Mouse (Mus musculus): ENCODE results near the gene Flii. TPM values are rescaled to one million over a fixed set of nuclear protein-coding genes. Genes with fewer than 3 reads are reported as not detected.
A peak's percentile ranks its signal among the peaks of the same experiment; 100 is the strongest.

Flii gene
- 164 and 176 TPM in 2 replicates for polyA plus RNA-seq (2012; rRNA removed)

DNA sequence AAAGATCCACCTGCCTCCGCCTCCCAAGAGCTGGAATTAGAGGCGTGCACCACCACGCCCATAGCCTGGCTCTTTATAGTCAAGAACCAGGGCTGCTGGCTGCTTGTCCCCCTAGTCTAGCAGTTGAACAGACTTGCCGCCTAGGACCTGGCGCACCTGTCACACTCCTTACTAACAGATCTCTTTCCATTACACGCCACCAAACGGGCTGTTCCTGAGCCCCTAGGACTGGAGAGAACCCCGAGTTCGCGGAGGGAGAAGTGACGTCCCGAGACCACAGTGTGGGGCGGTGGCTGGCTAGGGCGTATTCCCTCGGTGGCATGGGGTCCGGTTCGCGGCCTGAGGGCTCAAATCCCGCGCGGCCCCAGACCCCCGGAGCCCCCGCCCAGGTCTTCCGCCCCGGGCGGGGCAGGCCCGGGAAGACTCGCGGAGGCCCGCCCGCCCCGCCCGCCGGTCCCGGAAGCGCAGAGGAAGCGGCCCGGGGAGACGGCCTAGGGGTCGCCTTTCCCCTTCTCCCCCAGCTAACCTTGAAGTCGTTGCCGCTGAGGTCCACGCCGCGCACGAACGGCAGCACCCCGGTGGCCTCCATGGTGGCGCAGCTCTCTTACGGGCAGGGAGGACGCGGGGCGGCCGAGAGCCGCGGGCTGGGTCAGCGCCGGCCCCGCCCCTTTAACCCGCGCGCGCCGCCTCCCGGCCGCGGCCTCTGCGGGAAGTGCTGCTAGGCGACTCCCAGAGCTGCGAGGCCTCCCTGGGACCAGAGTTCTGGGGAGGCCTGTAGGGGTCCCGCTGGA is at the start of gene Flii:
Gene Flii (minus strand): TSS at position 663 of the 791 bp plus-strand sequence.
- Histone ChIP-seq H3K36me3 (ENCODE audit: control insufficient read depth, insufficient read depth, low read length) (no peaks in the 10 kb centered on the region), H3K27me3 (replicated peaks; ENCODE audit: control insufficient read depth, insufficient read depth, low read length) (no peaks in the 10 kb centered on the region), H3K4me1 (ENCODE audit: control insufficient read depth, insufficient read depth, low read length) (peaks cover 5% of the 10 kb centered on the region; the same call in 1 of the 2 replicates), H3K27ac (ENCODE audit: insufficient read depth, low read depth, low read length) (peak within 1 kb of the TSS; percentile 86), H3K4me3 (ENCODE audit: insufficient read depth, low read depth, low read length) (peak within 1 kb of the TSS; percentile 63)
- TF ChIP-seq CTCF (conservative IDR thresholded peaks at IDR 0.05; ENCODE audit: insufficient read depth, insufficient read length, low read depth, low read length), result peak; percentile 40; the same call in 1 of the 2 replicates
- TF ChIP-seq POLR2A (IDR thresholded peaks at IDR 0.05; ENCODE audit: low read depth, low read length), result peak; percentile 36
- DNase-seq, result peak; percentile 87
- WGBS, result under 1% methylated on average over 71 of the region's 71 CpGs

DNA sequence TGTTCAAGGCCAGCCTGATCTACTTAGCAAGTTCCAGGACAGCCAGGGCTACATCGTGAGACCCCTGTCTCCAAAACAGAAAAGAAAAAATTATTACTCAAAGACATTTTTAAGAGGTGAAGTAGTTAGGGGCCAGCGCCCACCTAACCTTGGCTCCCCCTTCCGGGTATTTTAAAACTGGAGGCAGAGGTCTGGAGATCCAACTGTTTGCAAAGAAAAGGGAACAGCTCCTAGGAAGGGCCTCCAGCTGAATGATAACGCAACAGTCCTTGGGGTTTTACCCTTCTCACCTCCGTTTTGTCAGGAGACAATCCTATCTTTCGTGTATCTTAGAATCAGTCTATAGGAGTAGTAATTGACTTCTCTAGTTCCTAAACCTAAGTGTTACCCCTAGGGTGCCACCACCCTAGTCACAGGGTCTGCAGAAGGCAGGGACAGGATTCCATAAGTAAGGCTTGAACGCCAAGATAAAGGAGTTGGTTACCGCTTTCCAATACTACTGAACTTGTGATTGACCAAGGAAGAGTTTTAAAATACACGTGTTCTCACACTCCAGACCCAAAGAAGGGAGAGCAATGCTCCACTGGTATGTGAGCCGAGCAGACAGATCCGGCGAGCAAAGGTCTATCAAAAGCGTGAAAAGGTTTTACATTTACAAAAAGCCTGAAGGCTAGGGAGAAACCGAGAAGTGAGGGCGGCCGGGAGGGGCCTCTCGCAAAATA is 49.2 kb upstream of the Flii start:
- Histone ChIP-seq H3K36me3 (ENCODE audit: control insufficient read depth, insufficient read depth, low read length) (no peaks in the 10 kb centered on the region), H3K27ac (ENCODE audit: insufficient read depth, low read depth, low read length) (peak overlapping the region; percentile 28; the same call in 1 of the 2 replicates), H3K4me3 (ENCODE audit: insufficient read depth, low read depth, low read length) (peak overlapping the region; percentile 63), H3K27me3 (replicated peaks; ENCODE audit: control insufficient read depth, insufficient read depth, low read length) (no peaks in the 10 kb centered on the region), H3K4me1 (ENCODE audit: control insufficient read depth, insufficient read depth, low read length) (peaks cover 35% of the 10 kb centered on the region)
- TF ChIP-seq POLR2A (IDR thresholded peaks at IDR 0.05; ENCODE audit: low read depth, low read length) (no peak), CTCF (conservative IDR thresholded peaks at IDR 0.05; ENCODE audit: insufficient read depth, insufficient read length, low read depth, low read length) (no peak)
- peak; percentile 89 for DNase-seq
- WGBS, result 2% methylated on average over 17 of the region's 17 CpGs

DNA sequence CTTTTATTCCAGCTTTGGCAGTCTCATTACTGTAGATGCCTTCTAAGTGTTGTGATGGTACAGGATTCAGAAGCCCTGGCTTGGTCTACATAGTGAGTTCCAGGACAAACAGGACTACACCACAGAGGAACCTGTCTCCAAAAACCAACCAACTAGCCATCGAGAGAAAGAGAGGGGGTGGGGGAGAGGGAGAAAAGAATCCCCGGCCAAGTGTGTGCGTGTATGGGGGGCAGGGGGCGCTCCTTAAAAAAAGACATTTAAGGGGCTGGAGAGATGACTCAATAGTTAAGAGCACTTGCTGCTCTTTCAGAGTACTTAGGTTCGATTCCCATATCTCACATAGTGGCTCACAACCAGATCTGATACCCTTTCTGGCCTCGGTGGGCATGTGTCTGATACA is 48.5 kb upstream of the Flii start:
- Histone ChIP-seq H3K36me3 (ENCODE audit: control insufficient read depth, insufficient read depth, low read length) (no peaks in the 10 kb centered on the region), H3K4me3 (ENCODE audit: insufficient read depth, low read depth, low read length) (no peak overlapping the region), H3K27me3 (replicated peaks; ENCODE audit: control insufficient read depth, insufficient read depth, low read length) (no peaks in the 10 kb centered on the region), H3K27ac (ENCODE audit: insufficient read depth, low read depth, low read length) (no peak overlapping the region), H3K4me1 (ENCODE audit: control insufficient read depth, insufficient read depth, low read length) (peaks cover 31% of the 10 kb centered on the region)
- WGBS, result 71% methylated on average over 6 of the region's 6 CpGs
- no peak for DNase-seq
- TF ChIP-seq POLR2A (IDR thresholded peaks at IDR 0.05; ENCODE audit: low read depth, low read length) (no peak), CTCF (conservative IDR thresholded peaks at IDR 0.05; ENCODE audit: insufficient read depth, insufficient read length, low read depth, low read length) (no peak)

DNA sequence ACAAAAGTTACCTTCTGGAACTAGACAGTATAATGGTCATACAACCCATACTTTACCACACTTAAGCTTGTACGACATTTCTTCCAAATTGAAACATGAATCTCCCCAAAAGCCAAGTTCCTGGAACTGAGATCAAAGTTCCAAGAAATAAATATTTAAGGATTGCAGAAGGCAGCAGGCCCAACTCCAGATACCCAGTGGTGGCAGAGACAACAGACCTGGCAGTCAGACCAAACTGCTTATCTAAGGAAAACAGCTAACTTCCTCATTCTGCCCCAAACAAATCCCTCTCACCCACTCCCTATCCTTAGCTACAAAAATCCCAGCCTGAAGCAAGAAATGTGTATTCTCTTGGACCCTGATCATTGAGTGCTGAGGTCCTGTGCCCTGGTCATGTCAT is 47.8 kb upstream of the Flii start:
- Histone ChIP-seq H3K27ac (ENCODE audit: insufficient read depth, low read depth, low read length) (no peak overlapping the region), H3K4me3 (ENCODE audit: insufficient read depth, low read depth, low read length) (no peak overlapping the region), H3K4me1 (ENCODE audit: control insufficient read depth, insufficient read depth, low read length) (peaks cover 24% of the 10 kb centered on the region), H3K36me3 (ENCODE audit: control insufficient read depth, insufficient read depth, low read length) (no peaks in the 10 kb centered on the region), H3K27me3 (replicated peaks; ENCODE audit: control insufficient read depth, insufficient read depth, low read length) (no peaks in the 10 kb centered on the region)
- TF ChIP-seq CTCF (conservative IDR thresholded peaks at IDR 0.05; ENCODE audit: insufficient read depth, insufficient read length, low read depth, low read length) (no peak), POLR2A (IDR thresholded peaks at IDR 0.05; ENCODE audit: low read depth, low read length) (no peak)
- 42% methylated on average over 1 of the region's 1 CpGs for WGBS
- DNase-seq, result peak; percentile 29

DNA sequence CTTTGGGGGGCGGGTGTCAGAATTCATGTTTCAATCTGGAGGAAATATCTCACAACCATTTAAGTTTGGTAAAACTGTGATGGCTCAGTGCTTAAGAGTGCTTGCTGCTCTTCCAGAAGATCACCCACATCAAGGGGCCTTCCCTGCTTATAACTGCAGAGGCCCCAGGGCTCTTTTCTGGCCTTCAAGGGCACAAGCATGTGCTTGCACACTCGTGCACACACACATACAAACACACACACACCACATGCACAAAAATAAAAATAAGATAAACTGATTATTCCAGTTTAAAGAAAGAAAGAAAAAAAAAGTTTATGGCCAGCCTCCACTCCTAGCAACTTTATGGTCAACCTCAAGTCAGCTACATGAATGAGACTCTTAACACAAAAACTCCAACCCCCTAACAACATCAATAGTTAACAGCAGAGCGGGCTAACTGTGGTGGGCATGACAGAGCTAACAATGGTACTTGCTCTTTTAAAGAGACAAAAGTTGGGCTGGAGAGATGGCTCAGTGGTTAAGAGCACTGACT is 47.2 kb upstream of the Flii start:
- TF ChIP-seq CTCF (conservative IDR thresholded peaks at IDR 0.05; ENCODE audit: insufficient read depth, insufficient read length, low read depth, low read length) (no peak), POLR2A (IDR thresholded peaks at IDR 0.05; ENCODE audit: low read depth, low read length) (no peak)
- Histone ChIP-seq H3K27ac (ENCODE audit: insufficient read depth, low read depth, low read length) (no peak overlapping the region), H3K36me3 (ENCODE audit: control insufficient read depth, insufficient read depth, low read length) (no peaks in the 10 kb centered on the region), H3K27me3 (replicated peaks; ENCODE audit: control insufficient read depth, insufficient read depth, low read length) (no peaks in the 10 kb centered on the region), H3K4me1 (ENCODE audit: control insufficient read depth, insufficient read depth, low read length) (peaks cover 20% of the 10 kb centered on the region), H3K4me3 (ENCODE audit: insufficient read depth, low read depth, low read length) (no peak overlapping the region)
- 88% methylated on average over 3 of the region's 3 CpGs for WGBS
- DNase-seq, result no peak

DNA sequence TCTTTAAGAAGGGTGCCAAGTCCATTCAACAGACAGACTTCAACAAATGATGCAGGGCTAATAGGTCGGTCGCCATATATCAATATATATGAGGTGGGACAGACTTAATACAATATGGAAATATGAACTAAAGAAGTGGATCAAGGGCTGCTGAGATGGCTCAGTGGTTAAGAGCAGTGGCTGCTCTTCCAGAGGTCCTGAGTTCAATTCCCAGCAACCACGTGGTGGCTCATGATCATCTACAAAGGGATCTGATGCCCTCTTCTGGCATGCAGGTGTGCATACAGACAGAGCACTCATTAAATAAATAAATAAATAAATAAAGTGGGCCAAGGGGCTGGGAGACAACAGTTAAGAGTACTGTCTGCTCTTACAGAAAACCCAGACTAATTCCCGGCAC is 45.1 kb upstream of the Flii start:
- DNase-seq, result no peak
- H3K27ac ChIP-seq (ENCODE audit: insufficient read depth, low read depth, low read length), result no peak overlapping the region
- peaks cover 7% of the 10 kb centered on the region; the same call in 1 of the 2 replicates for H3K4me1 ChIP-seq (ENCODE audit: control insufficient read depth, insufficient read depth, low read length)
- no peaks in the 10 kb centered on the region for H3K36me3 ChIP-seq (ENCODE audit: control insufficient read depth, insufficient read depth, low read length)
- H3K27me3 ChIP-seq (replicated peaks; ENCODE audit: control insufficient read depth, insufficient read depth, low read length), result no peaks in the 10 kb centered on the region
- TF ChIP-seq CTCF (conservative IDR thresholded peaks at IDR 0.05; ENCODE audit: insufficient read depth, insufficient read length, low read depth, low read length), result no peak
- no peak for TF ChIP-seq POLR2A (IDR thresholded peaks at IDR 0.05; ENCODE audit: low read depth, low read length)
- 84% methylated on average over 4 of the region's 4 CpGs for WGBS
- H3K4me3 ChIP-seq (ENCODE audit: insufficient read depth, low read depth, low read length), result no peak overlapping the region

DNA sequence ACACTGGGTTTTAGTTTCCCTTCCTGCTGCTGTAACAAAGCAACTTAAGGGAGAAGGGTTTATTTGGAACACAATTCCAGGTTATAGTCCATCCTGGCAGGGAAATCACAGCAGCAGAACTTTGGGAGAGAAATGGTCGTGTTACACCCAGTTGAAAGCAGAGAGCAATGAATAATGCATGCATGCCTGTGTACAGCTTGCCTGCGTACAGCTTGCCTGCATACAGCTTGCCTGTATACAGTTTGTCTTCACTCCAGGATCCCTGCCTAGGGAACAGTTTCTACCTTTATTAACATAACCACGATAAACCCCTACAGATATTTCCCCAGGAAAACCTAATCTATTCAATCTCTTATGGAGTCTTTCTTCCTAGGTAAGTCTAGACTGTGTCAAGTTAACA is 43.7 kb upstream of the Flii start:
- H3K27me3 ChIP-seq (replicated peaks; ENCODE audit: control insufficient read depth, insufficient read depth, low read length), result no peaks in the 10 kb centered on the region
- no peak overlapping the region for H3K27ac ChIP-seq (ENCODE audit: insufficient read depth, low read depth, low read length)
- TF ChIP-seq CTCF (conservative IDR thresholded peaks at IDR 0.05; ENCODE audit: insufficient read depth, insufficient read length, low read depth, low read length), result no peak
- TF ChIP-seq POLR2A (IDR thresholded peaks at IDR 0.05; ENCODE audit: low read depth, low read length), result no peak
- 80% methylated on average over 3 of the region's 3 CpGs for WGBS
- H3K4me1 ChIP-seq (ENCODE audit: control insufficient read depth, insufficient read depth, low read length), result no peaks in the 10 kb centered on the region
- DNase-seq, result no peak
- H3K4me3 ChIP-seq (ENCODE audit: insufficient read depth, low read depth, low read length), result no peak overlapping the region
- H3K36me3 ChIP-seq (ENCODE audit: control insufficient read depth, insufficient read depth, low read length), result no peaks in the 10 kb centered on the region

All from kidney, adult 2 months (tissue).